Mouse (Mus musculus): ENCODE measurements around the gene Kif26b.

- TF ChIP-seq POLR2A (IDR thresholded peaks at IDR 0.05; ENCODE audit: control insufficient read depth, extremely low read depth, insufficient read depth, low read length, poor library complexity) = no peak
- TF ChIP-seq CTCF (IDR thresholded peaks at IDR 0.05; ENCODE audit: borderline replicate concordance, control insufficient read depth, extremely low read depth, insufficient read depth, low read length, poor library complexity) = no peak
Measured at GRCm38 (mm10) chr1:178506938-178507337, 22.0 kb upstream of the Kif26b start.
